Mouse (Mus musculus) brain, embryonic 14.5 days (tissue): ENCODE data around the gene Pde10a.

Source experiments
- CTCF ChIP-seq: fragments of 200-500 bp; IDR thresholded peaks from 2 replicates; pipeline ENCODE4 v1.5.1; 2012; ENCODE audit warnings: inconsistent platforms, mild to moderate bottlenecking, moderate library complexity, borderline replicate concordance; ENCODE audit not compliant: insufficient read depth, insufficient read length; ENCODE audit errors: extremely low read depth
- POLR2A ChIP-seq: fragments of 200-500 bp; IDR thresholded peaks from 2 replicates; pipeline ENCODE4 v1.6.1; 2012; ENCODE audit warnings: mild to moderate bottlenecking, inconsistent platforms, borderline replicate concordance; ENCODE audit not compliant: poor library complexity, insufficient read depth, insufficient read length, severe bottlenecking; ENCODE audit errors: extremely low read depth

- TF ChIP-seq CTCF (no peak), POLR2A (no peak)
Observed at GRCm38 (mm10) chr17:8976745-8977144, 451.6 kb downstream of the Pde10a start.
